Mouse (Mus musculus) ES-Bruce4 (cell line): ENCODE measurements around the gene Nfya. TPM values are rescaled to one million over a fixed set of nuclear protein-coding genes. Genes with fewer than 3 reads are reported as not detected.

Source experiments
- H3K27ac ChIP-seq: 2 replicates; pipeline ENCODE4 v1.5.1; 2012; ENCODE audit warnings: low read length, inconsistent platforms; ENCODE audit not compliant: insufficient read depth
- H3K27me3 ChIP-seq: 2 replicates; pipeline ENCODE4 v1.6.1; 2012; ENCODE audit warnings: mild to moderate bottlenecking, low read length, inconsistent platforms; ENCODE audit not compliant: control insufficient read depth, poor library complexity, insufficient read depth, severe bottlenecking
- H3K36me3 ChIP-seq: 2 replicates; pipeline ENCODE4 v1.6.1; 2012; ENCODE audit warnings: inconsistent platforms, mild to moderate bottlenecking, low read length, moderate library complexity; ENCODE audit not compliant: control insufficient read depth, poor library complexity, insufficient read depth, severe bottlenecking
- H3K4me1 ChIP-seq: one replicate; pipeline ENCODE4 v1.8.1; 2011; ENCODE audit warnings: low read length; ENCODE audit not compliant: control insufficient read depth, insufficient read depth
- H3K4me3 ChIP-seq: 2 replicates; pipeline ENCODE4 v1.5.1; 2011; ENCODE audit warnings: low read depth, mild to moderate bottlenecking, low read length
- H3K9ac ChIP-seq: 2 replicates; pipeline ENCODE4 v1.6.1; 2012; ENCODE audit warnings: low read depth, mild to moderate bottlenecking, inconsistent platforms; ENCODE audit not compliant: poor library complexity, severe bottlenecking
- H3K9me3 ChIP-seq: replicated peaks from 2 replicates; pipeline ENCODE4 v1.6.1; 2012; ENCODE audit warnings: mild to moderate bottlenecking, low read length, inconsistent platforms; ENCODE audit not compliant: control insufficient read depth, poor library complexity, insufficient read depth, severe bottlenecking
- CTCF ChIP-seq: IDR thresholded peaks from one replicate; pipeline ENCODE4 v1.8.1; 2011; ENCODE audit warnings: low read depth, low read length
- EP300 ChIP-seq: IDR thresholded peaks from 2 replicates; pipeline ENCODE4 v1.6.1; 2011; ENCODE audit warnings: low read depth, low read length; ENCODE audit not compliant: insufficient read depth
- POLR2A ChIP-seq: IDR thresholded peaks from one replicate; pipeline ENCODE4 v1.8.1; 2011; ENCODE audit warnings: low read length; ENCODE audit not compliant: insufficient read depth
- polyA plus RNA-seq: library from polyadenylated mRNA; stranded (reverse); fragments of >200 nt; gene quantifications from 2 replicates; pipeline ENCODE4 v1.2.4, GENCODE M21; 2011; ENCODE audit warnings: low read depth; ENCODE audit not compliant: missing spikeins, insufficient read depth, insufficient read length

Nfya gene
- 47.2 and 60.1 TPM in 2 replicates for polyA plus RNA-seq

- Histone ChIP-seq H3K9me3 (no peaks in the 10 kb centered on the region), H3K27ac (peak within 1 kb of the TSS; percentile 95), H3K9ac (peak within 1 kb of the TSS; percentile 98), H3K36me3 (peaks cover 24% of the 10 kb centered on the region), H3K4me3 (peak within 1 kb of the TSS; percentile 98), H3K4me1 (peaks cover 2% of the 10 kb centered on the region), H3K27me3 (no peaks in the 10 kb centered on the region)
- TF ChIP-seq CTCF (no peak), EP300 (no peak), POLR2A (no peak)
Observed at GRCm38 (mm10) chr17:48409380-48410298, at the start of gene Nfya, which contains the start of gene Oard1. Gene Nfya (minus strand): TSS chr17:48409906. Gene Oard1 (plus strand): TSS chr17:48410014.

- Histone ChIP-seq H3K27ac (no peak overlapping the region), H3K9me3 (no peaks in the 10 kb centered on the region), H3K27me3 (no peaks in the 10 kb centered on the region), H3K9ac (no peak overlapping the region), H3K4me3 (no peak overlapping the region), H3K36me3 (no peaks in the 10 kb centered on the region), H3K4me1 (no peaks in the 10 kb centered on the region)
- no peak for TF ChIP-seq EP300
- no peak for TF ChIP-seq CTCF
- no peak for TF ChIP-seq POLR2A
Observed at GRCm38 (mm10) chr17:48457971-48458653, 48.4 kb upstream of the Nfya start.

- Histone ChIP-seq H3K9me3 (no peaks in the 10 kb centered on the region), H3K27ac (no peak overlapping the region), H3K4me1 (peaks cover 4% of the 10 kb centered on the region), H3K36me3 (no peaks in the 10 kb centered on the region), H3K4me3 (no peak overlapping the region), H3K9ac (no peak overlapping the region), H3K27me3 (no peaks in the 10 kb centered on the region)
- TF ChIP-seq POLR2A, result no peak
- no peak for TF ChIP-seq EP300
- TF ChIP-seq CTCF, result no peak
Observed at GRCm38 (mm10) chr17:48455955-48456354, 46.2 kb upstream of the Nfya start.

GRCm38 (mm10) chr17:48454688-48455087 is 45.0 kb upstream of the Nfya start, which contains the start of gene Unc5cl:
Gene Unc5cl (plus strand): TSS chr17:48454901.
- peaks cover 4% of the 10 kb centered on the region for H3K4me1 ChIP-seq
- 0 out of 2 replicates have a peak, but pooled peaks have one; percentile 19 for TF ChIP-seq EP300
- TF ChIP-seq POLR2A, result no peak
- H3K36me3 ChIP-seq, result no peaks in the 10 kb centered on the region
- no peak within 1 kb of the TSS for H3K27ac ChIP-seq
- H3K27me3 ChIP-seq, result no peaks in the 10 kb centered on the region
- H3K9ac ChIP-seq, result no peak within 1 kb of the TSS; the same call in 1 of the 2 replicates
- no peaks in the 10 kb centered on the region for H3K9me3 ChIP-seq
- H3K4me3 ChIP-seq, result peak within 1 kb of the TSS; percentile 53

- H3K27ac ChIP-seq, result no peak overlapping the region
- no peak for TF ChIP-seq POLR2A
- no peak for TF ChIP-seq EP300
- TF ChIP-seq CTCF, result no peak
- H3K9me3 ChIP-seq, result no peaks in the 10 kb centered on the region
- H3K4me3 ChIP-seq, result peak overlapping the region; percentile 53
- H3K4me1 ChIP-seq, result peaks cover 4% of the 10 kb centered on the region
- H3K27me3 ChIP-seq, result no peaks in the 10 kb centered on the region
- no peaks in the 10 kb centered on the region for H3K36me3 ChIP-seq
- no peak overlapping the region; the same call in 1 of the 2 replicates for H3K9ac ChIP-seq
Observed at GRCm38 (mm10) chr17:48454190-48454589, 44.5 kb upstream of the Nfya start.
